Mouse (Mus musculus) liver, adult 2 months (tissue): ENCODE measurements at regions not wholly inside any gene's neighbourhood (a gene's known extent, or its start where the extent isn't known, plus 50 kb on each side); places are given as distances from the start of the nearest gene placed in this dataset.

ENCODE experiments used
- CTCF ChIP-seq: fragments of 200-500 bp; IDR thresholded peaks from 2 replicates; pipeline ENCODE4 v1.5.1; 2011; ENCODE audit warnings: low read depth, low read length, control low read depth
- POLR2A ChIP-seq: fragments of 200-500 bp; IDR thresholded peaks from 2 replicates; pipeline ENCODE4 v1.6.1; 2011; ENCODE audit warnings: low read length, control low read depth; ENCODE audit not compliant: insufficient read depth; ENCODE audit errors: extremely low read depth

DNA sequence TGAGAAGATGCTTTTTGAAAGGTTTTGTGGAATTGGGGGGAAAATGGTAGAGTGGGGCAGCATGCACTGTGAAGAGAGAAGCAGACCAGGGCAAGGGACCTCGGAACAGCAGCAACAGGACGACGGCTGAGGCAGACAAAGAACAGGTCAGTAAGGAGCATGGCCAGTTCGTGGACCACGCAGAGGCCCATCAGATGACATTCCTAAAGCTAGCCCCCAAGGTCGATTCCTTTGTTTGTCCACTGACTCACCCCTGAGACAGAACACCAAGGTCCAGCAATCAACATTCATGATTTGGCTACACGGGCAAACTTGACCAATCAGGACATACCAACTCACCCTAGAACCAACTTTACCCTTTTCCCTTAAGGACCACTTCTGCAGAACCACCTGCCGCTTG is 160.0 kb downstream of the Fam76b start:
- TF ChIP-seq CTCF: no peak
- TF ChIP-seq POLR2A: no peak
